Mouse (Mus musculus): ENCODE results near the gene Abl1. TPM values are rescaled to one million over a fixed set of nuclear protein-coding genes. Genes with fewer than 3 reads are reported as not detected.

The Abl1 gene
- polyA plus RNA-seq, 1 experiment from 2014 or later: 14.5 TPM

DNA sequence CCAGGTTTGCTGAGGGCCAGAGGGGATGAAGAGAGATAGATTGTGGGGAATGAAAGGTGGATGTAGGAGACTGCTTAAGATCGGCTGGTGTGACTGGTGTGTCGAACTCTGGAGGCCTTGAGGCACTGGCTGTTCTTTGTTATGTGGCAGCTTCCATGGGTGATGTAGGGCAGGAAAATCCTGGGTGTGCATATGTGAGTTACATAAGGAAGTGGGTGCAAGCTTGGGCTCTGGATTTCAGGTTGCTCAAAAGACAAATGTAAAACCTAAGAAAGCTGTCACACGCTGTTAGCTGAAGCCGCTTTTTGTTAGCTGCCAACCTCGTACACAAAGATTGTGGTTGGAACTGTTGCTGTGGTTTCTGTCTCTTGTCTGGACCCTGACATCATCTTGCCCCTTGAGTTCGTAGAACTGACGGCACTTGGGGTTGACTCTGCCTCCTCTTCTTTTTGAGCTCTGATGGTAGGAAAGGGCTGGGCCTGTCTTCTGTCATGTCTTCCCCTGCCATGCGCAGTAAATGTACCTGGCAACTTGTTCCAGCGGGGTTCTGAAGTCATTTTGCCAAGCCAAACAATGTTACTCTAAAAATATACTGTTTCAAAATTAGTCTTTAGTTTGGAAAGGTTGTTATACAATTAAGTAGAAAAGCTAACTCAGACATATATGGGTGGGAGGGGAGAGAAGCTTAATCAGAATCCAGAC, 39.6 kb downstream of the Abl1 start:
- H3K4me3 ChIP-seq (ENCODE audit: low read depth, low read length): no peak overlapping the region
- no peaks in the 10 kb centered on the region for H3K9me3 ChIP-seq (ENCODE audit: control insufficient read depth, low read length)
- H3K4me1 ChIP-seq (ENCODE audit: control insufficient read depth, insufficient read depth, low read length): no peaks in the 10 kb centered on the region
- no peaks in the 10 kb centered on the region for H3K27me3 ChIP-seq (ENCODE audit: control insufficient read depth, insufficient read depth, low read length)
- no peak for ATAC-seq (ENCODE audit: low read depth)
- H3K9ac ChIP-seq (replicated peaks; ENCODE audit: low read depth, low read length): no peak overlapping the region
- no peak overlapping the region for H3K4me2 ChIP-seq (ENCODE audit: low read depth, low read length)
- H3K36me3 ChIP-seq (ENCODE audit: control insufficient read depth, insufficient read depth, low read length): no peaks in the 10 kb centered on the region
- H3K27ac ChIP-seq (ENCODE audit: low read depth, low read length): no peak overlapping the region
- 86% methylated on average over 9 of the region's 9 CpGs for WGBS

DNA sequence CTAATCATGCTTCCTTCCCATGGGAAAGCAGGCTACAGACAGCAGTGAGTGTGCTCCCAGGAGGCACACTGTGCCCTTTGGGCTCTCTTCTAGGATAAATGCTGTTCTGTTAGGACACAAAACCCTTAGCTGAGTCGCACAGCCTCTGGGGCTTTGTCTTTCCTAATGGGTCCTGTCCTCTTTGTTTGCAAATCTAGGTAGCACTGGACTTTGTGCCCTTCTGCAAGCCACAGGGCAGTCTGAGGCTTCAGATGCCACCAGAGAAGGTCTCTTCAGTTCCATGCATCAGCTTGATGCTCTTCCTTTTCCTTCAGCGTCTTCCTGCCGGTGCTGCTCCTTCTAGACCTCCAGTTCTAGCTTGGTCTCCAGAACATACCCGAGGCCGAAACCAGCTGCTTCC, 42.5 kb downstream of the Abl1 start:
- no peak overlapping the region for H3K9ac ChIP-seq (replicated peaks; ENCODE audit: low read depth, low read length)
- H3K27me3 ChIP-seq (ENCODE audit: control insufficient read depth, insufficient read depth, low read length): no peaks in the 10 kb centered on the region
- no peak overlapping the region for H3K27ac ChIP-seq (ENCODE audit: low read depth, low read length)
- H3K9me3 ChIP-seq (ENCODE audit: control insufficient read depth, low read length): no peaks in the 10 kb centered on the region
- H3K36me3 ChIP-seq (ENCODE audit: control insufficient read depth, insufficient read depth, low read length): no peaks in the 10 kb centered on the region
- ATAC-seq (ENCODE audit: low read depth): no peak
- no peak overlapping the region for H3K4me2 ChIP-seq (ENCODE audit: low read depth, low read length)
- no peaks in the 10 kb centered on the region for H3K4me1 ChIP-seq (ENCODE audit: control insufficient read depth, insufficient read depth, low read length)
- WGBS: 93% methylated on average over 5 of the region's 5 CpGs
- H3K4me3 ChIP-seq (ENCODE audit: low read depth, low read length): no peak overlapping the region

DNA sequence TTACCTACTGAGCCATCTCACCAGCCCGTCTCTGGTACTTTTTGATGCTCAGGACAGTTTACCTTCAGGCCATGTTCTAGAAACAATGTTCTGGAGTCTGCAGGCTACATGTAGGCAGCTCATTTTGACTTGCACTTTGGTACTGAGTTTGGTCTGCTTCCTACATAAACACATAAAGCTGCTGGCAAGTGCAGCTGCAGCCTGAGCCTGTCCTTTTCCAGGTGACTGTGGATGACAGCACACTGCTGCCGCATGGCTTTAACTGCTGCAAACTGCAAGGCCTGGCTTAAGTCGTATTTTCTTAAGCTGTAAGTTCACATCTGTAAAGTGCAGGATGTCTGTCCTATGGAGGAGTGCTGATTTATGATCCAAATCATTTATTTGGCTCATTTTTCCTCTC, 44.3 kb downstream of the Abl1 start:
- H3K4me2 ChIP-seq (ENCODE audit: low read depth, low read length): no peak overlapping the region
- no peak overlapping the region for H3K9ac ChIP-seq (replicated peaks; ENCODE audit: low read depth, low read length)
- H3K27ac ChIP-seq (ENCODE audit: low read depth, low read length): no peak overlapping the region
- H3K36me3 ChIP-seq (ENCODE audit: control insufficient read depth, insufficient read depth, low read length): no peaks in the 10 kb centered on the region
- H3K9me3 ChIP-seq (ENCODE audit: control insufficient read depth, low read length): no peaks in the 10 kb centered on the region
- H3K4me3 ChIP-seq (ENCODE audit: low read depth, low read length): no peak overlapping the region
- no peaks in the 10 kb centered on the region for H3K27me3 ChIP-seq (ENCODE audit: control insufficient read depth, insufficient read depth, low read length)
- no peak for ATAC-seq (ENCODE audit: low read depth)
- 74% methylated on average over 3 of the region's 3 CpGs for WGBS
- no peaks in the 10 kb centered on the region for H3K4me1 ChIP-seq (ENCODE audit: control insufficient read depth, insufficient read depth, low read length)

DNA sequence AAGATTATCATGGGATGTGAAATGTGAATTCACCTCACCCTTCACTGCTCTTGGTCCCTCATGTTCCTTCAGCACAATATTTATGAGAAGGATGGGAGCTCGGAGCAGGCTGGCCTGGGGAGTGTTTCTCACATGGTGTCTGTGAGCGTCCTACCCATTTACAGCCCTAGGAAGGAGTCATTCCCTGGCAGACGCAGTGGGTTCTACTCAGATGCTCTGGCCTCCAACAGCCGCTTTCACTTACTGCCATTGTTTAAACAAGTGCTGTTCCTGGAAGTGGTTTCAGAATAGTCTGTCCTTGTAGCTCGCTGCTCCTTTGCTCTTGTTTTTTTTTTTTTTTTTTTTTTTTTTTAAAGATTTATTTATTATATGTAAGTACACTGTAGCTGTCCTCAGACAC, 45.4 kb downstream of the Abl1 start:
- no peak overlapping the region for H3K27ac ChIP-seq (ENCODE audit: low read depth, low read length)
- ATAC-seq (ENCODE audit: low read depth): no peak
- WGBS: 59% methylated on average over 5 of the region's 5 CpGs

DNA sequence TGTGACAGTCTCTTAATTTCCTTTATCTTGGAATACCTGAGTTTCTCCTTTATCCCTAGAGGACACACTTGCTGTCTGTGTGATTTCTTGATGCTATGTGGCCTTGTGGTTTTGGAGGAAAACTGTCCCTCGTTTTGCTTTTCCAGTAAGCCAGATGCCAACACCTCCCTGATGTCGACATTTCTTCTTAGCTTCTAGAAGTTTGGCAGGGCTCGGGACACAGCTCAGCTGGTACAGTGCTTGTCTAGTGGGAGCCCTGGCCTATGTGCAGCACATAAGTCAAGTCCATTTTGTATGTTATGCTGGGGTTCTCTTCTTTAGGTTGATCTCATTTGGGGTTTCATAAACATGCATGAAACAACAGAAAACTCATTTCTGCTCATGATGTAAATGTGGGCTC, 50.9 kb downstream of the Abl1 start:
- no peaks in the 10 kb centered on the region for H3K27me3 ChIP-seq (ENCODE audit: control insufficient read depth, insufficient read depth, low read length)

More for the DNA sequence above, 45.4 kb downstream of the Abl1 start:
- Histone ChIP-seq H3K4me3 (ENCODE audit: low read depth, low read length) (no peak overlapping the region), H3K9ac (replicated peaks; ENCODE audit: low read depth, low read length) (no peak overlapping the region), H3K4me2 (ENCODE audit: low read depth, low read length) (no peak overlapping the region), H3K9me3 (ENCODE audit: control insufficient read depth, low read length) (no peaks in the 10 kb centered on the region), H3K36me3 (ENCODE audit: control insufficient read depth, insufficient read depth, low read length) (no peaks in the 10 kb centered on the region), H3K27me3 (ENCODE audit: control insufficient read depth, insufficient read depth, low read length) (no peaks in the 10 kb centered on the region), H3K4me1 (ENCODE audit: control insufficient read depth, insufficient read depth, low read length) (no peaks in the 10 kb centered on the region)

DNA sequence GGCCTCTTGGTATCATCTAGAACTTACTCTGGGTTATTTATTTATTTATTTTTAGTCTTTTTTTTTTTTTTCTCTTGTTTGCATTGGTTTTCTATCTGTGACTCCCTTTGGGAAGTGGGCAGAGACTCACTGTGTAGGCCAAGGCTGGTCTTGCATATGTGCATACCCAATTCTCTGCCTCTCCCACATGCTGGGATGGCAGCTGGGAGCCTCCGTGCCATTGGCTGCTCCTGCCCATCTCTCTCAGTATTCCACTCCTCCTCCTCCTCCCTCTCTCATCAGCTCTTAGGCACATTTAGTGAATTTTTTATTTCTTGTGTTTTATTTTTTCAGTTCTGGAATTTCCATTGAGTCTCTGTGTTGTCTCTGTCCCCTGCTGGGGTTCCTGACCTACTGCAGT, 53.6 kb downstream of the Abl1 start:
- no peak overlapping the region for H3K27ac ChIP-seq (ENCODE audit: low read depth, low read length)
- H3K9me3 ChIP-seq (ENCODE audit: control insufficient read depth, low read length): no peaks in the 10 kb centered on the region
- no peaks in the 10 kb centered on the region for H3K27me3 ChIP-seq (ENCODE audit: control insufficient read depth, insufficient read depth, low read length)
- 33% methylated on average over 1 of the region's 1 CpGs for whole genome bisulfite sequencing
- ATAC-seq (ENCODE audit: low read depth): no peak
- no peaks in the 10 kb centered on the region for H3K4me1 ChIP-seq (ENCODE audit: control insufficient read depth, insufficient read depth, low read length)
- H3K4me3 ChIP-seq (ENCODE audit: low read depth, low read length): no peak overlapping the region
- H3K9ac ChIP-seq (replicated peaks; ENCODE audit: low read depth, low read length): no peak overlapping the region
- H3K36me3 ChIP-seq (ENCODE audit: control insufficient read depth, insufficient read depth, low read length): no peaks in the 10 kb centered on the region
- no peak overlapping the region for H3K4me2 ChIP-seq (ENCODE audit: low read depth, low read length)

More for the DNA sequence above, 50.9 kb downstream of the Abl1 start:
- Histone ChIP-seq H3K36me3 (ENCODE audit: control insufficient read depth, insufficient read depth, low read length) (no peaks in the 10 kb centered on the region), H3K4me3 (ENCODE audit: low read depth, low read length) (no peak overlapping the region), H3K4me1 (ENCODE audit: control insufficient read depth, insufficient read depth, low read length) (no peaks in the 10 kb centered on the region), H3K4me2 (ENCODE audit: low read depth, low read length) (no peak overlapping the region), H3K9ac (replicated peaks; ENCODE audit: low read depth, low read length) (no peak overlapping the region), H3K27ac (ENCODE audit: low read depth, low read length) (no peak overlapping the region), H3K9me3 (ENCODE audit: control insufficient read depth, low read length) (no peaks in the 10 kb centered on the region)
- ATAC-seq (ENCODE audit: low read depth): no peak
- 87% methylated on average over 3 of the region's 3 CpGs for WGBS

DNA sequence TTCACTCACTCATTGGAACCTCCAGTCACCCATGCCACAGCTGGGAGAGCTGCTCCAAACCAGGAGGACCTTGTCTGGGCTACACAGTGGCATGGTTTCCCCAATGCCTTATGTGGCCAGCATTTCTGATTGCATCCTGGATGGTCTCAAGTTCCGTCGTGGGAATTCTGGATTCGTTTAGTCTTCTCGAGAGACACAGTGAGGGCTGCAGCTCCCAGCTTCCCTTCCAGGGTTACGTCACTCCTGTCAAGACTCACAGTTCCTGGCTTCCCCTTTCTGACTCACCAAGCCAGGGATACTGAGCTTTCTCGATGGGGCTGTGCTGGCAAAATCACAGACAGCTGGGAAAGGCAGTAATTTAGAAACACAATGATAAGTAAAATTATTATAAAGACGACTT, 54.0 kb downstream of the Abl1 start:
- Histone ChIP-seq H3K9ac (replicated peaks; ENCODE audit: low read depth, low read length) (no peak overlapping the region), H3K4me2 (ENCODE audit: low read depth, low read length) (no peak overlapping the region), H3K9me3 (ENCODE audit: control insufficient read depth, low read length) (no peaks in the 10 kb centered on the region), H3K4me1 (ENCODE audit: control insufficient read depth, insufficient read depth, low read length) (no peaks in the 10 kb centered on the region), H3K27me3 (ENCODE audit: control insufficient read depth, insufficient read depth, low read length) (no peaks in the 10 kb centered on the region), H3K27ac (ENCODE audit: low read depth, low read length) (no peak overlapping the region), H3K36me3 (ENCODE audit: control insufficient read depth, insufficient read depth, low read length) (no peaks in the 10 kb centered on the region), H3K4me3 (ENCODE audit: low read depth, low read length) (no peak overlapping the region)
- 46% methylated on average over 7 of the region's 7 CpGs for WGBS
- no peak for ATAC-seq (ENCODE audit: low read depth)

DNA sequence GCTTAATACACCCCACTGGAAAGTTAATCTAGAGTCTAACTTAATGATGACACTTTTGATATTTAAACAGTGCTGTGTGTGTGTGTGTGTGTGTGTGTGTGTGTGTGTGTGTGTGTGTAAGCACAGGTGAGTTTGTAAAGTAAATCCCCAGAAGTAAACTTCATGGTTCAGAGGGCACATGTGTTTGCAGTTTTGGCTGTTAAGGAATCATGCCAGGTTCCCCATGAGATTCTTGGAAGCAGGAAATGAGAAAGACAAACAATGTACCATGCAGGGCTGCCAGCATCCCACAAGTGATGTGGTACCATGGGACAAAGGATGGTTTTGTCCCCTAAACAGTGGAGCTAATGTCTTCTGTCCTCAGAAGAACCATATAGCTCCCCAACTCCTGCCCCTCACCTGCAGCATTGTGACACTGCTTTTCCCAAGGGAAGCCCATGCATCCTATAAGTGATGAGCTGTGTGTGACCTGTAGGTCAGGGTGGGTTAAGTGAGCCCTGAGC, 57.6 kb downstream of the Abl1 start:
- Histone ChIP-seq H3K27ac (ENCODE audit: low read depth, low read length) (no peak overlapping the region), H3K27me3 (ENCODE audit: control insufficient read depth, insufficient read depth, low read length) (no peaks in the 10 kb centered on the region), H3K36me3 (ENCODE audit: control insufficient read depth, insufficient read depth, low read length) (no peaks in the 10 kb centered on the region), H3K4me3 (ENCODE audit: low read depth, low read length) (no peak overlapping the region), H3K9me3 (ENCODE audit: control insufficient read depth, low read length) (no peaks in the 10 kb centered on the region), H3K4me1 (ENCODE audit: control insufficient read depth, insufficient read depth, low read length) (0 out of 2 replicates have a peak, but pooled peaks cover 4% of the 10 kb centered on the region), H3K4me2 (ENCODE audit: low read depth, low read length) (no peak overlapping the region), H3K9ac (replicated peaks; ENCODE audit: low read depth, low read length) (no peak overlapping the region)
- no peak for ATAC-seq (ENCODE audit: low read depth)

DNA sequence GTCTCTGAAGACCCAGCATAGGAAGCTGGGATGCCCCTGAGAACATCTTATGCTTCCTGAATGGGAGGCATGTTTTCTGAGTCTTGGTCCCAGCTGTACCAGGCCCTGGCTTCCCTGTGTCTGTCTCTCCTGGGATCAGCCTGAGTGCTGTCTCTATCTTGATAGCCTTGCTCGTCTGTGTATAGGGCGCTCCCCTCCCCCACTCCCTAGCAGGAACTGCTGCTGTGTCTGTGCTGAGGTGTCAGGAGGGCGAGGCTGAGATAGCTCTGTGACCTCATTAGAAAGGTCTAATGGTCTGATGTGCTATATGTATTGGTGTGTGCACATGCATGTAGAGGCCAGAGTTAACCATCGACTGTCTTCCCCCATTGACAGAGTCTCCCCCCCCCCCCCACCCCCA, 58.7 kb downstream of the Abl1 start:
- H3K36me3 ChIP-seq (ENCODE audit: control insufficient read depth, insufficient read depth, low read length): no peaks in the 10 kb centered on the region
- no peak overlapping the region for H3K9ac ChIP-seq (replicated peaks; ENCODE audit: low read depth, low read length)
- no peaks in the 10 kb centered on the region for H3K9me3 ChIP-seq (ENCODE audit: control insufficient read depth, low read length)
- 39% methylated on average over 4 of the region's 4 CpGs for WGBS
- H3K4me3 ChIP-seq (ENCODE audit: low read depth, low read length): no peak overlapping the region
- no peak for ATAC-seq (ENCODE audit: low read depth)
- H3K4me2 ChIP-seq (ENCODE audit: low read depth, low read length): no peak overlapping the region
- H3K4me1 ChIP-seq (ENCODE audit: control insufficient read depth, insufficient read depth, low read length): 0 out of 2 replicates have a peak, but pooled peaks cover 4% of the 10 kb centered on the region
- H3K27me3 ChIP-seq (ENCODE audit: control insufficient read depth, insufficient read depth, low read length): no peaks in the 10 kb centered on the region
- no peak overlapping the region for H3K27ac ChIP-seq (ENCODE audit: low read depth, low read length)
